Mouse (Mus musculus): ENCODE results near the gene Gm973. TPM values are rescaled to one million over a fixed set of nuclear protein-coding genes. Genes with fewer than 3 reads are reported as not detected.

Gene Gm973
- total RNA-seq, 2 experiments from 2014 or later, result 1.9 to 2.2 TPM

GRCm38 (mm10) chr1:59683926-59684818, 168.1 kb downstream of the Gm973 start:
- DNase-seq (ENCODE audit: low spot score in 2 of 2), result peak in 1 of 2 experiments; percentile 13

GRCm38 (mm10) chr1:59684819-59685755, 169.0 kb downstream of the Gm973 start, which contains the start of gene Nop58:
TSS of gene Nop58 (plus strand) at chr1:59684971.
- peak; percentile 52 to 83 for DNase-seq (ENCODE audit: low spot score in 2 of 2)

Other genes starting within 250 kb of the Gm973 start
- 10 to 100 TPM; 37.2 to 38.3 TPM for gene Fzd7, start 33.8 kb upstream of the Gm973 start, total RNA-seq (2021)
- gene Sumo1, start 154.6 kb downstream of the Gm973 start, total RNA-seq (2021), result 10 to 100 TPM; 87.3 to 97.7 TPM
- 10 to 100 TPM; 77.7 to 96.0 TPM for gene Nop58, start 168.7 kb downstream of the Gm973 start, total RNA-seq (2021)
- gene Bmpr2, start 247.1 kb downstream of the Gm973 start, total RNA-seq (2021), result 10 to 100 TPM; 40.5 to 43.4 TPM

Measured in gastrocnemius, postnatal 4 days (tissue).